Mouse (Mus musculus): ENCODE measurements around the gene Nkd1.

GRCm38 (mm10) chr8:88518047-88518446 is 3.1 kb upstream of the Nkd1 start:
- TF ChIP-seq USF1 (IDR thresholded peaks at IDR 0.05; ENCODE audit: low read depth) (no peak), CEBPB (IDR thresholded peaks at IDR 0.05; ENCODE audit: insufficient read depth, poor library complexity, severe bottlenecking) (no peak)
